Mouse (Mus musculus): ENCODE results near the gene Mcm5.

The Mcm5 gene

GRCm38 (mm10) chr8:75109236-75109967 lies at the start of gene Mcm5:
TSS of gene Mcm5 (plus strand) at chr8:75109569.
- peak; percentile 97 to 100 for DNase-seq (ENCODE audit: low spot score in 2 of 2)

- DNase-seq (ENCODE audit: low spot score in 2 of 2), result no peak
These were observed 49.3 kb upstream of the Mcm5 start for GRCm38 (mm10) chr8:75060022-75060421.

DNA sequence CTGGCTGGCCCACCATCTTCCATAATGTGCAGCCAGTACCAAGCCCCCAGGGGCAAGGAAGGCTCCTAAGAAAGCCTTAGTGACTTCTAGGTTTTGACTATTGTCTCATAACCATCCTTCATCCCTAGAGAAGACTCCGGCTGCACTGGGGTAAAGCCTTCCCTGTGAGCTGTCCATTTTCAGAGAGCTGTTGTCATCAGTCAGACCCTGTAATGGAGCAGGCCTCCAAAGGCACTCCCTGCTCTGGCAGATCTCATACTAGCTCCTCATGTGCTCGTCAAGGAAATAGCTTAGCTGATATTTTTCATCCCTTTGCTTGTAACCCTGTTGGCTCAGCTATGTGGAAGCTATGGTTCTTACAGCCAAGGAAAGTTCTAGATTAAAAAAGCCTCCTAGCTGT lies 48.6 kb upstream of the Mcm5 start:
- DNase-seq (ENCODE audit: low spot score in 2 of 2), result no peak

- DNase-seq (ENCODE audit: low spot score in 2 of 2), result no peak
These were observed 46.1 kb upstream of the Mcm5 start for GRCm38 (mm10) chr8:75063290-75063689.

- DNase-seq (ENCODE audit: low spot score in 2 of 2), result no peak
These were observed 44.6 kb upstream of the Mcm5 start for GRCm38 (mm10) chr8:75064790-75065189.

DNA sequence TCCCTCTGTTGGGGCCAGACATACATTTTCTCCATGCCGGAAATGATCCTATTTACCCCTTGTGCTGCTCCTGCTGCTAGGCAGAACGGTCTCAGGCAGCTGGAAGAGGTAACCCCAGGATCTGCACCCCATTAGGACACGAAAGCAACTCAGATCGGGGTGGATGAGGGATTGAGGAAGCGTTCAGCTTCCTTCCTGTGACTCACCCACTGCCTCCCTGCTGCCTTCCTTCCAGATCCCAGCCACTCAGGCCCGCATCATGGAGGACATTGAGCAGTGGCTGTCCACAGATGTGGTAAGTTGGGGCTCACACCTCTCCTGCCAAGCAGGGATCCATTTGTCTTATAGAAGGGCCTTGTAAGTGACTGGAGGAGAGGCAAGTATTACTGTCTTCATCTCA lies 42.1 kb upstream of the Mcm5 start:
- DNase-seq (ENCODE audit: low spot score in 2 of 2), result no peak

DNA sequence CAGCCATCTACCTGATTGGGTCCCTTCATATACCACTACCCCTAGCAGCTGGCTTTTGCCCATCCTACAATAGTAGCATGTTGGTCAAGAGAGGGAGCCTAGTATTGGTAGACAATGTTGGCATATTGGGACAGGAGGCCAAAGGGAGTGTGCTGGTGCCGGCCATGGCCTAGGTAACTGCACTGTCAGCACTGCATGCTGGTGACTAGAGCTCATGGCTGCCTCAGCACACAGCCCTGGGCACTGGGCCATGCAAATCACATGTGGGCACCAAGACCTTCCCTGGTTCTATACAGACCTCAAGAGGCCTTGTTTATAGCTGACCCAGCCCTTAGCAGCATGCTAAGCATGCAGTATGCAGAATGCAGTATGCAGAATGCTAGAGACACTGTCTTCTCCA lies 39.1 kb upstream of the Mcm5 start:
- no peak for DNase-seq (ENCODE audit: low spot score in 2 of 2)

GRCm38 (mm10) chr8:75071627-75072346 lies 37.6 kb upstream of the Mcm5 start:
- DNase-seq (ENCODE audit: low spot score in 2 of 2), result peak; percentile 54 to 86

- no peak for DNase-seq (ENCODE audit: low spot score in 2 of 2)
These were observed 34.5 kb upstream of the Mcm5 start for GRCm38 (mm10) chr8:75074876-75075275.

DNA sequence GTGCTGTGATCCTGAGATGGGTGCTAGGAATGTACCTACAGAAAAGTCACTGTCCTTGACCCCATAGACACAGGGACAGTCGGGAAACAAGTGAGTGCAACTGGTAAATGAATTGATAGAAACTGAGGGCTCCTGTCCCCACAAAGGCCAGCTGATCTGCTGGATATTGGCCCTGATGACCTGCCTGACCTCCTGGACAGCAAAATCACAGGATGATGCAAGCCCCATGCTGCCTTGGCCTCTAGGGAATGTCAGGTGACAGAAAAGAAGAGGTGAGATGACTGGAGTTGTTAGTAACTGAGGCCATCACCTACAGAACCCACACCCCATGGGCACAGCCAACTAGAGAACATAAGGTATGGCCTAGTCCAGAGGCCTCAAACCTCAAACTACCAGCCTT lies 31.2 kb upstream of the Mcm5 start:
- no peak for DNase-seq (ENCODE audit: low spot score in 2 of 2)

- no peak for DNase-seq (ENCODE audit: low spot score in 2 of 2)
These were observed 30.5 kb upstream of the Mcm5 start for GRCm38 (mm10) chr8:75078851-75079250.

DNA sequence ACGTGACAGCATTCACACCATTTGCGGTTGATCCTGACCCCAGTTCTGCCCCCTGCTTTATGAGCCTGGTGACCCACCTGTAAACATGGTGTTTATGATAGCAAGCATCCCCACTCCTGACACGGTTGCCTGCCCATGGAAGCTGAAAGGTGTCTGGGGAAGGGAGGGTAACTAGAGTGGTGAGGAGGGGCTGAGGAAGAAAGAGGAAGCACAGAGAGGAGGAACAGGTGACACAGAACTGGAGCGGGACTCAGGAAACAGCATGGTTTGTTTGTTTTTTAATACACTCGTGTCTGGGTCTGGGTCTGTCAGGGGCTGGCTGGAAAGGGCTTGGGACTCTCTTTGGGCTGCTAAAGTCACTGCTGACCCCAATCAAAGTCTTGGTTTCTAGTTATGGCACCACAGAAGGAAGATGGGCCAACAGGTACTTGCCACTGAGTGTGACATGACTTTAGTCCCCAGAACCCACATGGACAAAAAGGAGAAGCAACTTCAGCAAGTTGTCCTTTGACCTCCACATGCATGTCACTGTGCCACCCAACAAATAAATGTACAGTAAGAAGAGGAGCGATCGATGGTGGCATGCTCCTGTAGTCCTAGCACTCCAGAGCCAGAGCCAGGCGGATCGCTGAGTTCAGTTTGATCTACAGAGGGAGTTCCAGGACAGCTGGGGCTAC lies 27.9 kb upstream of the Mcm5 start:
- no peak for DNase-seq (ENCODE audit: low spot score in 2 of 2)

DNA sequence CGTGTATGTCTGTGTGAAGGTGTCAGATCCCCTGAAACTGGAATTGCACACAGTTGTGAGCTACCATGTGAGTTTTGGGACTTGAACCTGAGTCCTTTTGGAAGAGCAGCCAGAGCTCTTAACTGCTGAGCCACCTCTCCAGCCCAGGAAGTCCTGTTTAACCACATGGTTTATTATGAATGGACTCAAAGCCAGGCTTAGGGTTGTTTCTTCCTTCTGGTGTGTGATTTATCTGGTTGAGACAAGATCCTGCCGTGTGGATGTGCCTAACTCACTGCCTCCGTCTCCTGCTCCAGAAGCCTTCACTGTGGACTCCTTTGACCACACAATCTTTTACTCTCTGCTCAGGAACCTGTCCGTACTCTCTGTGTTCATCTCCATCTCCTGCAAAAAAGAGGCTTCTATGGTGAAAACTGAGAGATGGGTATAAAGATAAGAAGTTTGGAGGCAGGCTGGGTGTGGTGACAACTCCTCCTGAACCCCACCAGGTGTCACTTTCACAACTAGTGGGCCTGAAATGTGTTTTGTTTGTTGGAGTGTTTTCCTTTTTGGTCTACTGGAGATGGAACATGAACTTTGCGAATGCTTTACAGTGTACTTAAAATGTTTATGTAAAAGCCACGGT lies 27.1 kb upstream of the Mcm5 start:
- DNase-seq (ENCODE audit: low spot score in 2 of 2), result no peak

DNA sequence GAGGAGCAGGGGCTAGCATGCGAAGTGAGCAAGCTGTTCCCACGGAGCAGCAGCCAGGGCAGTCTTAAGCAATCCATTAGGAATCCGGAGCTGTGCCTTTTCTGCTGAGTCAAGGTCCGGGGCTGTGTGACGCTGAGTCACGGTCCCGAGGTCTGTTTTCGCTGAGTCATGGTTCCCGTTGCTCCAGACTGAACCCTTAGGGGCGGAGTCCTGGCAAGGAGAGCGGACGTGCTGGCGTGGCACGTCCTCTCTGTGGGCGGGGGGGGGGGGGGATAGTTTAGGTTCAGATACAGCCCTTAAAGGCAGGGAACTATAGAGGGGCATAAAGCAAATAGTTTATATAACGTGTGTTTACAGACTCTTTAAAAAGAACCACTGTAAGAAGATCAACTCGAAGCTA lies 25.5 kb upstream of the Mcm5 start:
- peak; percentile 59 to 87 for DNase-seq (ENCODE audit: low spot score in 2 of 2)

GRCm38 (mm10) chr8:75084382-75085064 lies 24.8 kb upstream of the Mcm5 start:
- no peak for DNase-seq (ENCODE audit: low spot score in 2 of 2)

GRCm38 (mm10) chr8:75086002-75086401 lies 23.4 kb upstream of the Mcm5 start:
- no peak for DNase-seq (ENCODE audit: low spot score in 2 of 2)

- DNase-seq (ENCODE audit: low spot score in 2 of 2), result no peak
These were observed 22.2 kb upstream of the Mcm5 start for GRCm38 (mm10) chr8:75087127-75087526.

DNA sequence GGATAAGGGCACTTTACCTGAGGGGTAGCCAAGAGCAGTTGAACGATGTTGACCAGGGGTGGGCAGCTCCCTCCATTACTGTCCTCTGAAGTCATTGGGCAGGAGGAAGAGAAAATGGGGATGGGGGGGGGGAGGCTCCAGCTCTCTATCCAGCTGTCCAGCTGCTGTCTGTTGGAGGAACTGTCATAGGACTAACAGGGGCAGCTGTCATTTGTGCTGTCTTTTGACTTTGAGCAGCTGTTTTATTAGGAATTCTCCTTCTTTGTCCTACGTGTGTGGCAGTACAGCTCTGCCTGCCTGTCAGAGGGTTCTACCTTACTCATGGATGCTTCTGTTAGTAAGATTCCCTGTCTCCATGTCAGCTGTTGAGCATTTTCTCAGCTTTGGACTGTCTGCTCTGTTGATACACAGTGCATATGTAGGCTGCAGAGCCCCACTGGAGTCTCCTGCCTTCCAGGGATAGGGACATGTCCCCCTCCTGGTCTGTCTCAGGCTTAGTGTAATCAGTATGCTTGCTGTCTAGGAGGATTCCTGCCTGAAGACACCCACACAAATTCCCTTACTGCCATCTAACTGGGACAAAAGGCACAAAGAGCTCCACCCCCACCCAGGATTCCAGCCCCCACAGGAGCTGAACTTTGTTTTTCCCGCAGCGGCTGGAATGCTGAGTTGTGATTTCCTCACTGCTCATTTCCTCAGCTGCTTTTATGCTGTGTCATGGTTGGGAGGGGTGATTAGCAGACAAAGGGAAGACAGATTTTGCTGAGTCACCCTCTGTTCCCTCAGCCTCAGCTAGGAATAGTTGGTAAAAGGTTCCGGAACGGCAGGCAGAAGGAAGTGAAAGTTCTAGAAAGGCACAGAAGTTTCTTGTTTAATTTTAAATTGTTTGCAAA lies 20.1 kb upstream of the Mcm5 start:
- peak; percentile 72 to 81 for DNase-seq (ENCODE audit: low spot score in 2 of 2)

DNA sequence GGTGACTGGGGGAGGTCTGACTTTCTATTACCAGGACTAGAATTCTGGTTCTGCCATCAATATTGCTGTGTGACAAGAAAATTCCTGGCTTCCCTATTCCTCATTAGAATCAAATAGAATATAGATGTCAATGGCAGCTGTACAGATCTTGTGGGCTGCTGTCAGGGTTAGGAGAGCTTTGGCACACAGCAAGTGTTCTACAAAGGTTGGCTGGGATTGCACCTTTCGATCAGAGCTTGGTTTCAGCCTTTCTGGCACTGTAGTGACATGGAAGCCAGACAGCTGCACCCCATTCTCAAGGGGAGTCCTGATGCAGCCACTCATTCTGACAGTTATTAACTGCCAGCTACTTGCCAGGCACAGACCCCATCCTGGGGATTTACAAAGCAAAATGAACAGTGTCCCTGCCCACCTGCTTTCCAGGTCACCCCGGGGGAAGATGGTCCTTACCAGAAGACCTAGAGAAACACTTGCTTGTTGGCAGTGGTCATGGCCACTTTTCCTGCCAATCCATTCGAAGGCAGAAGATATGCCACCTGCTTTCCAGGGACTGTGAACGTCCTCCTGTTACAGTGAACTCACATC lies 18.5 kb upstream of the Mcm5 start:
- no peak for DNase-seq (ENCODE audit: low spot score in 2 of 2)

DNA sequence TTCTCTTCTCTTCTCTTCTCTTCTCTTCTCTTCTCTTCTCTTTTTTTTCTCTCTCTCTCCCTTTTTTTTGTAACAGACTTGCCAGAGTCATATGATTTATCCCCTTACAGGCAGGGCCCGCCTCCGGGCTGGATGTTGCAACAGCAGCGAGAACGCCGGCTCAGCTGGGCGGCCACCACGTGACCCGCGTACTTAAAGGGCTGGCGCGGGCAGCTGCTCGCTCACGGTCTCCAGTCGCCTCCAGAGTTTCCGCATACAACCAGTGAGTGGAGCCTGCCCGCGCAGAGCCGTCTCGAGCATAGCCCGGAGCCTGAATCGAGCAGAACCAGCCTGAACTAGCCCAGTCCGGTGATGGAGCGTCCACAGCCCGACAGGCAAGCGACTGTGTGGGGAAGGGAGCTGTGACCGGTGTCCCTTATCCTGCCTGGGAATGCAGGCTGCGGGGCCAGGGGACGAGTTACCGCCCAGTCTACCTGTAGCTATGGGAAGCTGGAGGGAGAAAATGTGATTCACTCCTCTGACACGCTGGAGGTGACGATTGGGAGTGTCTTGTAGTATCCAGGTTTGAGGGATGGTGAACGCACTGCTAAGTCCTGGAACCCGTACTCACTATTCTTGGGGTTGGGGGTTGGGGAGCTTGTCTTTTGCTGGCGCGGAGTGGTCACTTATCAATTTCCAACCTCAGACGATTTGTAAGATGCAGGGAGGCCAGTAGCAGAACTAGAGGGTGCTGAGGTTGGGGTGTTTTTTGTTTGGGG lies 15.8 kb upstream of the Mcm5 start, which contains the start of gene Hmox1:
Hmox1 (plus strand) TSS at position 223 of the 758 bp plus-strand sequence.
- DNase-seq (ENCODE audit: low spot score in 2 of 2), result peak; percentile 72 to 91

Measured in left cerebral cortex, adult 9 months (tissue).